Mouse (Mus musculus): Measurements from ENCODE around the gene Ccna2. TPM values are rescaled to one million over a fixed set of nuclear protein-coding genes. Genes with fewer than 3 reads are reported as not detected.
A peak's percentile ranks its signal among the peaks of the same experiment; 100 is the strongest.

Gene Ccna2
- polyA plus RNA-seq, 1 experiment, result 31.1 TPM

- Histone ChIP-seq H3K36me3 (ENCODE audit: control insufficient read depth, insufficient read depth, low read length) (no peaks in the 10 kb centered on the region), H3K27ac (ENCODE audit: insufficient read depth, low read length) (no peak overlapping the region), H3K4me3 (ENCODE audit: extremely low read depth, insufficient read depth, insufficient read length) (no peak overlapping the region), H3K27me3 (ENCODE audit: control insufficient read depth, insufficient read depth, low read length) (peaks cover 2% of the 10 kb centered on the region; the same call in 1 of the 2 replicates), H3K4me1 (ENCODE audit: control insufficient read depth, insufficient read depth, insufficient read length) (peaks cover 3% of the 10 kb centered on the region; the same call in 1 of the 2 replicates)
- TF ChIP-seq POLR2A (IDR thresholded peaks at IDR 0.05; ENCODE audit: low read depth, low read length) (no peak), CTCF (IDR thresholded peaks at IDR 0.05; ENCODE audit: extremely low read depth, insufficient read depth, insufficient read length, insufficient replicate concordance) (no peak)
- no peak for DNase-seq (ENCODE audit: low read depth in 1 of 2, low spot score in 2 of 2)
- WGBS, result 0% methylated on average over 1 of the region's 1 CpGs
Observed at GRCm38 (mm10) chr3:36533201-36533672, 38.7 kb downstream of the Ccna2 start.

- no peaks in the 10 kb centered on the region for H3K36me3 ChIP-seq (ENCODE audit: control insufficient read depth, insufficient read depth, low read length)
- TF ChIP-seq CTCF (IDR thresholded peaks at IDR 0.05; ENCODE audit: extremely low read depth, insufficient read depth, insufficient read length, insufficient replicate concordance) (no peak), POLR2A (IDR thresholded peaks at IDR 0.05; ENCODE audit: low read depth, low read length) (no peak)
- H3K27me3 ChIP-seq (ENCODE audit: control insufficient read depth, insufficient read depth, low read length), result peaks cover 2% of the 10 kb centered on the region; the same call in 1 of the 2 replicates
- no peak overlapping the region for H3K4me3 ChIP-seq (ENCODE audit: extremely low read depth, insufficient read depth, insufficient read length)
- no peak overlapping the region for H3K27ac ChIP-seq (ENCODE audit: insufficient read depth, low read length)
- no peak for DNase-seq (ENCODE audit: low read depth in 1 of 2, low spot score in 2 of 2)
- peaks cover 3% of the 10 kb centered on the region; the same call in 1 of the 2 replicates for H3K4me1 ChIP-seq (ENCODE audit: control insufficient read depth, insufficient read depth, insufficient read length)
- WGBS, result 62% methylated on average over 7 of the region's 7 CpGs
Observed at GRCm38 (mm10) chr3:36532738-36533137, 39.2 kb downstream of the Ccna2 start.

- WGBS, result 3% methylated on average over 18 of the region's 18 CpGs
- Histone ChIP-seq H3K4me3 (ENCODE audit: extremely low read depth, insufficient read depth, insufficient read length) (peak overlapping the region; percentile 59), H3K27me3 (ENCODE audit: control insufficient read depth, insufficient read depth, low read length) (peaks cover 2% of the 10 kb centered on the region; the same call in 1 of the 2 replicates), H3K27ac (ENCODE audit: insufficient read depth, low read length) (peak overlapping the region; percentile 46; the same call in 1 of the 2 replicates), H3K36me3 (ENCODE audit: control insufficient read depth, insufficient read depth, low read length) (no peaks in the 10 kb centered on the region), H3K4me1 (ENCODE audit: control insufficient read depth, insufficient read depth, insufficient read length) (peaks cover 3% of the 10 kb centered on the region; the same call in 1 of the 2 replicates)
- no peak for DNase-seq (ENCODE audit: low read depth in 1 of 2, low spot score in 2 of 2)
- TF ChIP-seq CTCF (IDR thresholded peaks at IDR 0.05; ENCODE audit: extremely low read depth, insufficient read depth, insufficient read length, insufficient replicate concordance) (no peak), POLR2A (IDR thresholded peaks at IDR 0.05; ENCODE audit: low read depth, low read length) (no peak)
Observed at GRCm38 (mm10) chr3:36531979-36532542, 39.9 kb downstream of the Ccna2 start.

- 86% methylated on average over 2 of the region's 2 CpGs for WGBS
- DNase-seq (ENCODE audit: low read depth in 1 of 2, low spot score in 2 of 2), result no peak
- Histone ChIP-seq H3K4me3 (ENCODE audit: extremely low read depth, insufficient read depth, insufficient read length) (no peak overlapping the region), H3K27ac (ENCODE audit: insufficient read depth, low read length) (no peak overlapping the region), H3K36me3 (ENCODE audit: control insufficient read depth, insufficient read depth, low read length) (no peaks in the 10 kb centered on the region), H3K27me3 (ENCODE audit: control insufficient read depth, insufficient read depth, low read length) (peaks cover 2% of the 10 kb centered on the region; the same call in 1 of the 2 replicates), H3K4me1 (ENCODE audit: control insufficient read depth, insufficient read depth, insufficient read length) (peaks cover 3% of the 10 kb centered on the region; the same call in 1 of the 2 replicates)
- TF ChIP-seq POLR2A (IDR thresholded peaks at IDR 0.05; ENCODE audit: low read depth, low read length) (no peak), CTCF (IDR thresholded peaks at IDR 0.05; ENCODE audit: extremely low read depth, insufficient read depth, insufficient read length, insufficient replicate concordance) (no peak)
Observed at GRCm38 (mm10) chr3:36531242-36531641, 40.7 kb downstream of the Ccna2 start.

- DNase-seq (ENCODE audit: low read depth in 1 of 2, low spot score in 2 of 2), result no peak
Observed at GRCm38 (mm10) chr3:36530781-36531180, 41.2 kb downstream of the Ccna2 start.

DNA sequence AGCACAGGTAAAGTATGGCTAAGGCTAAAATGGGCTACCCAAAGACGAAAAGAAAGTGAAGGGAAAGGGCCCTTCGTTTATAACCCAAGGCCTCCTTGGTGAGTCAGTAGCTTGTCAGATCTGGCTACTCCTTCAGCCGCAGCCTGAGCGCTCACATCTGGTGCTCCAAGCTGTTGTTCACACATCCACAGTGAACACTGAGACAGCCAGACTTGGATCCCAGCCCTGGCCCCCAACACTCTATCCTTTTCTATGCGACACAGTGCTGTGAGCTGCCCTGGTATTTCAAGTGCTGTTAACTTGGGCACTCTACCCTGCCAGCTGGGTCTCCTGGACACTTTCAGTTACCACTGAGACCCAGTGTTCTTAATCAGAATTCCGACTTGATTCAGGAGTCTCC, 41.6 kb downstream of the Ccna2 start:
- TF ChIP-seq POLR2A (IDR thresholded peaks at IDR 0.05; ENCODE audit: low read depth, low read length) (no peak), CTCF (IDR thresholded peaks at IDR 0.05; ENCODE audit: extremely low read depth, insufficient read depth, insufficient read length, insufficient replicate concordance) (no peak)
- Histone ChIP-seq H3K4me3 (ENCODE audit: extremely low read depth, insufficient read depth, insufficient read length) (no peak overlapping the region), H3K4me1 (ENCODE audit: control insufficient read depth, insufficient read depth, insufficient read length) (peaks cover 3% of the 10 kb centered on the region; the same call in 1 of the 2 replicates), H3K27me3 (ENCODE audit: control insufficient read depth, insufficient read depth, low read length) (peaks cover 2% of the 10 kb centered on the region; the same call in 1 of the 2 replicates), H3K36me3 (ENCODE audit: control insufficient read depth, insufficient read depth, low read length) (no peaks in the 10 kb centered on the region), H3K27ac (ENCODE audit: insufficient read depth, low read length) (no peak overlapping the region)
- 90% methylated on average over 6 of the region's 6 CpGs for WGBS
- no peak for DNase-seq (ENCODE audit: low read depth in 1 of 2, low spot score in 2 of 2)

More at GRCm38 (mm10) chr3:36530781-36531180, 41.2 kb downstream of the Ccna2 start:
- Histone ChIP-seq H3K27me3 (ENCODE audit: control insufficient read depth, insufficient read depth, low read length) (peaks cover 2% of the 10 kb centered on the region; the same call in 1 of the 2 replicates), H3K4me3 (ENCODE audit: extremely low read depth, insufficient read depth, insufficient read length) (no peak overlapping the region), H3K27ac (ENCODE audit: insufficient read depth, low read length) (no peak overlapping the region), H3K4me1 (ENCODE audit: control insufficient read depth, insufficient read depth, insufficient read length) (peaks cover 3% of the 10 kb centered on the region; the same call in 1 of the 2 replicates), H3K36me3 (ENCODE audit: control insufficient read depth, insufficient read depth, low read length) (no peaks in the 10 kb centered on the region)
- TF ChIP-seq CTCF (IDR thresholded peaks at IDR 0.05; ENCODE audit: extremely low read depth, insufficient read depth, insufficient read length, insufficient replicate concordance), result no peak
- WGBS, result 90% methylated on average over 5 of the region's 5 CpGs

- TF ChIP-seq POLR2A (IDR thresholded peaks at IDR 0.05; ENCODE audit: low read depth, low read length) (no peak), CTCF (IDR thresholded peaks at IDR 0.05; ENCODE audit: extremely low read depth, insufficient read depth, insufficient read length, insufficient replicate concordance) (no peak)
- Histone ChIP-seq H3K27me3 (ENCODE audit: control insufficient read depth, insufficient read depth, low read length) (0 out of 2 replicates have a peak, but pooled peaks cover 2% of the 10 kb centered on the region), H3K27ac (ENCODE audit: insufficient read depth, low read length) (no peak overlapping the region), H3K4me1 (ENCODE audit: control insufficient read depth, insufficient read depth, insufficient read length) (no peaks in the 10 kb centered on the region), H3K36me3 (ENCODE audit: control insufficient read depth, insufficient read depth, low read length) (no peaks in the 10 kb centered on the region), H3K4me3 (ENCODE audit: extremely low read depth, insufficient read depth, insufficient read length) (no peak overlapping the region)
- 71% methylated on average over 3 of the region's 3 CpGs for WGBS
- DNase-seq (ENCODE audit: low read depth in 1 of 2, low spot score in 2 of 2), result no peak
Observed at GRCm38 (mm10) chr3:36524466-36524865, 47.5 kb downstream of the Ccna2 start.

All from spleen, adult 2 months (tissue).